Mouse (Mus musculus) hindbrain, postnatal 0 days (tissue): ENCODE data around the gene Sik3. TPM values are rescaled to one million over a fixed set of nuclear protein-coding genes. Genes with fewer than 3 reads are reported as not detected.
A peak's percentile ranks its signal among the peaks of the same experiment; 100 is the strongest.

Experiments
- ATAC-seq: fragments of 200-750 bp; cut with Nextera tagmentation; 2 replicates; pipeline ENCODE4 v1.8.0; 2017; ENCODE audit warnings: mild to moderate bottlenecking, moderate TSS enrichment, moderate library complexity
- DNase-seq: peaks from one replicate; pipeline ENCODE4 v3.0.0-alpha.2; 2015; ENCODE audit warnings: low spot score
- H3K27ac ChIP-seq: fragments of 300-500 bp; sonication (generic); 2 replicates; pipeline ENCODE4 v1.5.1; 2014; ENCODE audit warnings: mild to moderate bottlenecking
- H3K27me3 ChIP-seq: fragments of 300-500 bp; sonication (generic); 2 replicates; pipeline ENCODE4 v1.6.1; 2014; ENCODE audit warnings: low read length, mixed read lengths; ENCODE audit not compliant: insufficient read depth
- H3K36me3 ChIP-seq: fragments of 300-500 bp; sonication (generic); 2 replicates; pipeline ENCODE4 v1.6.1; 2014; ENCODE audit warnings: low read length, mixed read lengths; ENCODE audit not compliant: insufficient read depth
- H3K4me1 ChIP-seq: fragments of 300-500 bp; sonication (generic); 2 replicates; pipeline ENCODE4 v1.6.1; 2014; ENCODE audit warnings: antibody characterized with exemption, low read length, mixed read lengths; ENCODE audit not compliant: insufficient read depth
- H3K4me2 ChIP-seq: fragments of 300-500 bp; sonication (generic); 2 replicates; pipeline ENCODE4 v1.6.1; 2014; ENCODE audit warnings: low read depth, mild to moderate bottlenecking, low read length, moderate library complexity, mixed read lengths
- H3K4me3 ChIP-seq: fragments of 300-500 bp; sonication (generic); 2 replicates; pipeline ENCODE4 v1.5.1; 2014; ENCODE audit warnings: low read length
- H3K9ac ChIP-seq: fragments of 300-500 bp; sonication (generic); replicated peaks from 2 replicates; pipeline ENCODE4 v1.6.1; 2014; ENCODE audit warnings: mild to moderate bottlenecking, low read length, moderate library complexity, mixed read lengths
- H3K9me3 ChIP-seq: fragments of 300-500 bp; sonication (generic); 2 replicates; pipeline ENCODE4 v1.6.1; 2016; ENCODE audit warnings: low read length, mixed read lengths
- CTCF ChIP-seq: IDR thresholded peaks from 2 replicates; pipeline ENCODE4 v1.5.1; 2016; ENCODE audit warnings: antibody characterized with exemption, control low read depth, low read depth
- WGBS: fragments of 180-500 bp; shearing (Covaris S2); extraction: QIAGEN DNeasy Blood & Tissue Kit; methylation state at CpG from one replicate; pipeline ENCODE4 v1.1.7; 2014; 5-methylcytosine and 5-hydroxymethylcytosine counted together
- polyA plus RNA-seq: library from polyadenylated mRNA; unstranded; fragments of >200 nt; fragmentation: Nextera tagmentation; extraction: Ambion mirVana; gene quantifications from 2 replicates; pipeline ENCODE4 v1.2.1, GENCODE M21; 2015
- total RNA-seq: library from RNA; depleted of rRNA; stranded (reverse); fragments of >200 nt; gene quantifications from 2 replicates; pipeline ENCODE4 v1.2.3, GENCODE M21; 2014

The Sik3 gene
- total and polyA plus RNA-seq, 2 experiments from 2014 or later, result 12.5 to 37.1 TPM

GRCm38 (mm10) chr9:46192642-46193041, 180.0 kb downstream of the Sik3 start:
- ATAC-seq (no peak), DNase-seq (no peak)
- Histone ChIP-seq H3K4me2 (no peak overlapping the region), H3K36me3 (peaks cover 23% of the 10 kb centered on the region; the same call in 1 of the 2 replicates), H3K27ac (no peak overlapping the region), H3K27me3 (no peaks in the 10 kb centered on the region), H3K9me3 (no peaks in the 10 kb centered on the region), H3K9ac (no peak overlapping the region), H3K4me3 (no peak overlapping the region), H3K4me1 (no peaks in the 10 kb centered on the region)
- TF ChIP-seq CTCF, result no peak
- WGBS, result 71% methylated on average over 6 of the region's 6 CpGs

- no peak overlapping the region for H3K27ac ChIP-seq
Observed at GRCm38 (mm10) chr9:46194809-46195208, 182.2 kb downstream of the Sik3 start.

GRCm38 (mm10) chr9:46196699-46197169, 184.1 kb downstream of the Sik3 start:
- H3K36me3 ChIP-seq, result peaks cover 47% of the 10 kb centered on the region
- no peak overlapping the region for H3K4me3 ChIP-seq
- TF ChIP-seq CTCF, result no peak
- H3K27ac ChIP-seq, result no peak overlapping the region
- no peaks in the 10 kb centered on the region for H3K9me3 ChIP-seq
- ATAC-seq (no peak), DNase-seq (no peak)
- H3K4me1 ChIP-seq, result no peaks in the 10 kb centered on the region
- H3K9ac ChIP-seq, result no peak overlapping the region
- no peak overlapping the region for H3K4me2 ChIP-seq
- no peaks in the 10 kb centered on the region for H3K27me3 ChIP-seq
- WGBS, result 82% methylated on average over 12 of the region's 12 CpGs

More at GRCm38 (mm10) chr9:46194809-46195208, 182.2 kb downstream of the Sik3 start:
- ATAC-seq (no peak), DNase-seq (no peak)
- no peak overlapping the region for H3K4me2 ChIP-seq
- TF ChIP-seq CTCF, result no peak
- H3K4me3 ChIP-seq, result no peak overlapping the region
- H3K27me3 ChIP-seq, result no peaks in the 10 kb centered on the region
- WGBS, result 91% methylated on average over 9 of the region's 9 CpGs
- H3K9ac ChIP-seq, result no peak overlapping the region
- H3K36me3 ChIP-seq, result peaks cover 36% of the 10 kb centered on the region
- H3K4me1 ChIP-seq, result no peaks in the 10 kb centered on the region
- no peaks in the 10 kb centered on the region for H3K9me3 ChIP-seq

GRCm38 (mm10) chr9:46198461-46198860, 185.8 kb downstream of the Sik3 start:
- peaks cover 58% of the 10 kb centered on the region for H3K36me3 ChIP-seq
- no peaks in the 10 kb centered on the region for H3K27me3 ChIP-seq
- H3K4me1 ChIP-seq, result no peaks in the 10 kb centered on the region
- 73% methylated on average over 9 of the region's 9 CpGs for WGBS
- H3K9me3 ChIP-seq, result no peaks in the 10 kb centered on the region
- no peak overlapping the region for H3K27ac ChIP-seq
- no peak for DNase-seq
- no peak overlapping the region for H3K9ac ChIP-seq
- 0 out of 2 replicates have a peak, but pooled peaks have one; percentile 45 for ATAC-seq
- TF ChIP-seq CTCF, result no peak
- no peak overlapping the region for H3K4me3 ChIP-seq
- no peak overlapping the region for H3K4me2 ChIP-seq

- Histone ChIP-seq H3K4me2 (no peak overlapping the region), H3K36me3 (peaks cover 60% of the 10 kb centered on the region), H3K27ac (no peak overlapping the region), H3K9ac (no peak overlapping the region), H3K9me3 (no peaks in the 10 kb centered on the region), H3K4me3 (no peak overlapping the region), H3K4me1 (no peaks in the 10 kb centered on the region), H3K27me3 (no peaks in the 10 kb centered on the region)
- 79% methylated on average over 7 of the region's 7 CpGs for WGBS
- no peak for DNase-seq
- no peak for TF ChIP-seq CTCF
- no peak for ATAC-seq
Observed at GRCm38 (mm10) chr9:46198936-46199335, 186.3 kb downstream of the Sik3 start.

- H3K36me3 ChIP-seq, result peaks cover 65% of the 10 kb centered on the region
- DNase-seq, result no peak
- no peak for TF ChIP-seq CTCF
- no peaks in the 10 kb centered on the region for H3K4me1 ChIP-seq
- H3K27me3 ChIP-seq, result no peaks in the 10 kb centered on the region
- no peak overlapping the region for H3K4me2 ChIP-seq
- H3K9ac ChIP-seq, result no peak overlapping the region
- H3K9me3 ChIP-seq, result no peaks in the 10 kb centered on the region
- no peak overlapping the region for H3K4me3 ChIP-seq
- 86% methylated on average over 2 of the region's 2 CpGs for WGBS
- H3K27ac ChIP-seq, result no peak overlapping the region
- ATAC-seq, result no peak
Observed at GRCm38 (mm10) chr9:46199609-46200008, 187.0 kb downstream of the Sik3 start.

GRCm38 (mm10) chr9:46206834-46207500, 194.3 kb downstream of the Sik3 start:
- DNase-seq (no peak), ATAC-seq (no peak)
- H3K9ac ChIP-seq, result no peak overlapping the region
- no peak overlapping the region for H3K27ac ChIP-seq
- no peak overlapping the region for H3K4me2 ChIP-seq
- no peaks in the 10 kb centered on the region for H3K27me3 ChIP-seq
- no peaks in the 10 kb centered on the region for H3K4me1 ChIP-seq
- no peak for TF ChIP-seq CTCF
- WGBS, result 81% methylated on average over 10 of the region's 10 CpGs
- H3K9me3 ChIP-seq, result no peaks in the 10 kb centered on the region
- no peak overlapping the region for H3K4me3 ChIP-seq
- peaks cover 72% of the 10 kb centered on the region for H3K36me3 ChIP-seq
